Mouse (Mus musculus) lung, postnatal 4 days (tissue): ENCODE data around the gene Ngef.
A peak's percentile ranks its signal among the peaks of the same experiment; 100 is the strongest.

Experiments
- DNase-seq, 2 experiments: peaks; one replicate each; pipeline ENCODE4 v3.0.0; 2021

Ngef gene

DNA sequence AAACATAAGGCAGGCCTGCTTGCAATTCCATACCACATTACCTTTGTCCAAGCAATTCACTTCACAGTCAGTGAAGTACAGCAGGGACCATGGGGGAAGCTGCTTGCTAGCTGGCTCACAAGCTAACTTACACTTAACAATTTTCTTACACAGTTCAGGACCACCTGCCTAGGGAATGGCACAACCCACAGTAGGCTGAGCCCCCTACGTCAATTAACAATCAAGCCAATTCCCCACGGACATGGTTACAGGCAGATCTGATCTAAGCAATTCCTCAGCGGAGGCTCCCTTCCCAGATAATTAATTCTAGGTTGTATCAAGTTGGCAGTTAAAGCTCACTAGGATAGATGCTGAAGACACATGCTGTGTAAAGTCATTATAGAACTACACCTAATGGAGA lies 10.7 kb downstream of the Ngef start:
- DNase-seq, result no peak

DNA sequence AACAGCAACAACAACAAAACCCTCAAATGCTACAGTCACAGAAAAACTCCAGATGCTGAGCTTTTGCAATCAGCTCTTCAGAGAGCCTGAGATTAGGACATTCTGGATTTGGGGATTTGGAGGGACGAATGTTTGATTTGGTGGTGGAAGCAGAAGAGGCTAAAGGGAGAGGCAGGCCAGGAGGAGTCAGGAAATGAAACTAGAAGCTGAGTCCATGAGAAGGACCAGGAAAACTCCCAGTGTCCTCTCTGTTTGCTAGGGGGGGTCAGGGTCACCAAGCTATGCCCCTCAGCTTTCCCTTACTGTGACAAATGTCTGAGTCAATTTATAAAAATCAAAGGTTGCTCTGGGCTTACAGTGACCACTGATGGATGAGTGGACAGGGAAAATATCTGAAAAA lies 20.1 kb downstream of the Ngef start:
- no peak for DNase-seq

DNA sequence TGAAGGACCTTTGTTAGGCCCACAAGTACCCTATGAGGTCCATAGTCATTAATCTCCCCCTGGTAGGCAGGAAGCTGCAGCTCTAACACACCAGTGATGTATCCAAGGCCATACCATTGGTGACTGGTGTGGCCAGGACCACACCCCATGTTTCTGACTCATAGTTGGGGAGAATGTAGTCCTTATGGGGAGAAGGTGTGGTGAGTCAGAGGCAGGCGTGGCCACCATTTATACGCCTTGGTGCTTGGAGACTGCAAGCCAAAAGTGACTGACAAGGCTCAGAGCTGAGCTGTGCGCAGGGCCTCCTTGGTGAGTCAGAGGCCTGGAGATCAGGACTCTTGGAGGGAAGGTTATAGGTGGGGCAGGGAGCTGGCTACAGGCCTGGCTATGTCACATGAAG lies 22.7 kb downstream of the Ngef start:
- no peak for DNase-seq

DNA sequence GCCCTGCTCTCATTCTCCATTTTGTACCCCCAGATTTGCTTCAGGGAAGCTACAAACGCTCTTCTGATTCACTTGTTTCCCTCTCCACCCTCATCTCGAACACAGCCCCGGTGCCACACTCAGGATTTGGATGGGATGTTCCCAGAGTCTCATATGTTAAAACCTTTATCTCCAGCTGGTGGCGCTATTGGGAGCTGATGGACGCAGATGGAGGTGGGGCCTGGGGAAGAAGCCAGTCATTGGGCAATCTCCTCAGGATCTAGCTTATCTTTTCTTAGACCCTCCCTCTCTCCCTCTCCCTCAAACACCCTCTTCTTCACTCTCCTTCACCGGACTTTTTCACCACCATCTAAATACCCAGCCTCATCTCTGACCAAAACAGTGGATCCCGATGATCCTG lies 32.1 kb downstream of the Ngef start:
- peak in 1 of 2 experiments; percentile 53 for DNase-seq

DNA sequence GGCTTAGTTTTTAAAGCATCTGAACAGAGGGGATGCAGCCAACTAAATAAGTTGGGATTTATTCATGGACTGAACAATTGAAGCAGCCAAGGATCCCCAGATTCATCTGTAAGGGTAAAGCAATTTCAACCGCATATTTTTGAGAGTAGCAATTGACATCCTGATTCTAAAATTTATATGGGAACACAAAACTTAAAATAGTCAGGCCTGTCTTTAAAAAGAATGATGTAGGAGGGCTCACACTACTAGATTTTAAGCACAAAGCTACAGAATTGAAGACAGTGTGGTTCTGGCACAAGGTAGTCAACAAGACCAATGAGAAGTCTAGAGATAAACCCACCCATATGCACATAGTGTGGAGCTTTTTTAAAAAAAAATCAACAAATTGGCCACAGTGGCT lies 36.7 kb downstream of the Ngef start:
- no peak for DNase-seq

DNA sequence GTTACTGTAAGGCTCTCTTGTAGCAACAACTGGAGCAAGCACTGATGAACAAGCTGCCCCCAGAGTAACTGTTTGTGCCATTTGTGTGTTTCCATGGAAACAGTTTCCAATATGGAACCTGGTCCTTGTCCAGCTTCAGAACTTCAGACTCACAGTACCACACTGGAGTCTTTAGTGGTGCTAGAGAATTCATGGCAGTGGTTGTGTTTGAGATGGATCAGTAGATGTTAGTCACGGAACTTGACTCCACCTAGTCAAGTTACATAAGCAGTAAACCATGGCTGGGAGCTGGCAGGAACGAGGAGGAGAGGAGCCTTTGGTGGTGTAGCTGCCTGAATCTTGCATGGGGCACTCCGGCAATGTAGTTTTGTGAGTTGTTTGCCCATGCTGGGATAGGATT lies 39.6 kb downstream of the Ngef start:
- no peak for DNase-seq

DNA sequence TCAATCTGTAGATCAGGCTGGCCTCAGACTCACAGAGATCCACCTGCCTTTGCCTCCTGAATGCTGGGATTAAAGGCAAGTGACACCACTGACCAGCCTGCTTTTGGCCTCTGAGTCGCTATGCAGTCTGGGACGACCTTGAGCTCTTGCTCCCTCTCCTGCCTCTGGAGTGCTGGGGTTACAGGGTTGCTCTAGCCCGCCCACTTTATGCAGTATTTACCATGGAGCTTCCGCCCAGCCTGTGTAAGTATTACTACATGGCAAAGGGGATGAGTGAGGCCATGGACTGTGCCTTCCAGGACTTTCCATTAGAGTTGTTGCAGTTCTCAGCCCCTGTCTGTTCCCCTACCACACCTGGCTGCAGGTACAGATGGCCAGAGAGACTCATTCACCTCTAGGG lies 41.3 kb downstream of the Ngef start:
- DNase-seq, result no peak

DNA sequence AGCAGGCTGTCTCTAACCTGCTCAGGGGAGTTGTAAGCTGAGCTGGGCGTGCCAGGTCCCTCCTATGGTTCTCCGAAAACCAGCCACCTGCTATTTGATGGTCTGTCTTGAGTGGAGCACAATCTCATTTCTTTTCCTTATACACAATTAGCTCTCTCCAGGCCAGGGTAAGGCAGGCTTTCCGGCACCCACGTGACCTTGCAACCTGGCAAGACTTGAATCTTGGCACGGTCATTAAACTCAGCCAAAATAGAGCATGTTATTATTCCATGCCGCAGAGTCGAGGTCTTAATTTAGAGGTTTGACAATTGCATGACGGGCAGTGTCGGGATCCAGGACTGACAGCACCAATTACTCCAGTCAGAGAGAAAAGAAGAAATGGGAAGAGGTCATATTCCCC lies 46.5 kb downstream of the Ngef start:
- DNase-seq, result no peak

DNA sequence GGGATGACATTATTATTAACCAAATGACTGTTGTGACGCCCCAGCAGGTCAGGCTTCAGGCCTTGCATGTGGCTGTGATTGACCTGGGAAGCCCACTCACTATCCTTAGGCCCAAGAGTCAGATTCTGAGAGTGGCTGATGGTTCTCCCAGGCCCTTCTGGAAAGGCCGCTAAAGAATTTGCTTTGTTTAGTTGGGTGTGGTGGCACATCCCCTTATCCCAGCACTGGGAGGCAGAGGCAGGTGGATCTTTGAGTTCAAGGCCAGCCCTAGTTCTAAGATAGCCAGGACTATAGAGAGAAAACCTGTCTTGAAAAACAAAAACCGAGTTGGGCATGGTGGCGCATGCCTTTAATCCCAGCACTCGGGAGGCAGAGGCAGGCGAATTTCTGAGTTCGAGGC lies 48.6 kb downstream of the Ngef start:
- no peak for DNase-seq

DNA sequence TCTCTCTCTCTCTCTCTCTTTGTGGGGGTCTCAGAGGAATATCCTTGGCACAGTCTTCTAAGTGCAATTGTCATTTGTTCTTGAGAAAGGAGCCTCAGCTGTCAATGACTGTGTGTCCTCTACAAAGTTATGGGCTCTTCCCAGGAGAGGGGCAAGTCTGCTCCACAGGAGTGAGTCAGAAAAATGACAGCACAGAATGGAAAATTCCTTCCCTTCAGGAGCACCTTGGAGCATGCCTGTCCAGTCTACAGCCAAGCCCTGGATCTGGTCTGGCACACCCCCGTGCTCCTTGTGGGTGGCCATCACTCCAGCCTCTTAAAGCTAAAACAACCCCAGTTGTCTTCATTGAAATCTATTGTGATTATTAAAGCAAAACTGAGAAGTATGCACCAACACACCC lies 52.1 kb downstream of the Ngef start:
- DNase-seq, result no peak

DNA sequence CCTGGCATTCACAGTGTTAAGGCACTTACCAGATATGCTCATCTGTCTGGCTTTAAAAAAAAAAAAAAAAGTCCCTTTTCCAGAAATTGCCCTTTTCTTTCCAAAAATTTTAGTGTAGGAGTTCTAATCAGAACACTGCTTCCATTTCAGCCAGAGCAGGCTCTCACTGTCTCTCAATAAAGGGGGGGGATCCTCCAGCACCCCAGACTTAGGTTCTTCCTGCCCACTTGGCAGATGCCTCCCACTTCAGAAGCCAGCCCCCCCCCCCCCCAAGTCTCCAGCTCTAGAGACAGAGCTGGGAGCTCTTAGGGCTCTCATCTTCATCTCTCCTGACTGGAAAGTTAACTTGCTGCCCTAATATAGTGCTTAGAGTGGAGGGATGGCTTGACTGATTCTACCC lies 53.2 kb downstream of the Ngef start:
- no peak for DNase-seq

DNA sequence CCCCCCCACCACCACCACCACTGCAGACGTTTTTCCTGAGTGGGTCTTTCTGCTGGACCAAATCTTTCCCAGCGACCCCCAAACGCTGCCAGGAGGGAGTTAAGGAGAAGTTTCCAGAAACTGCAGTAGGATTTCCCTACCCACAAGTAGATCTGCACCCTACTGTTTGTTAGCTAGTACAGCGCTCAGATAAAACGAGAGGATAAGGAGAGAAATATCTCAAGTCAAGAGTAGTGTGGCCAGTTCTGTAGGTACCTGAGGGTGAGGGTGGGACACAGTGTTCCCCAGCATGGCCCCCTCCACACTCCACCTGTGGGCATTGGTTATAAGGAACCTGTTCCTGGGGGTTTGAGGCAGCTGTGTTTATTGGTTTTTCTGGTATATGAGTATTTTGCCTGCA lies 62.8 kb downstream of the Ngef start:
- DNase-seq, result no peak

DNA sequence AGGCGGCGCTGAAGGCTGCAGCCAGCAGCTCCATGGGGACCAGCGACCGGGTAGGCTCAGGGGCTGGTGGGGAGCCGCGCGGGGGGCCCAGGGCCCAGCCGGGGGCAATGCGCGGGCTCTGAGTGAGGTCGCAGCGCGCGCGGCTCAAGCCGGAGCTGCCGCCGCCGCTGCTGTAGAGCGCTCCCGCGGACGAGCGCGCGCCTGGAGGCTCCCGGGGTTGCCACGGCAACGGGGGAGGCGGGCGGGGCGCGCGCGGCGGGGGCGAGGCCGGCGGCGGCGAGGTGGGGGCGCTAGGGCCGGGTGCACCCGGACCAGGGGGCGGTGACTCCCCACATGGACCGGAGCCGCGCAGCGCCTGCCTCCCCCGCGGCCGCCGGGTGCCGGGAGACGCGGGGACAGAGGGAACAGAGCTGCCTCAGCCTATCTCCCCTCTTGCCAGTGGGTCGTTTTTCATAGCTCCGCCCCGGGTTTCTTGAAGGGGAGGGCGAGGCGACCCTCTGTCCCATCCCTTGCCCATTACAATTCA lies 63.4 kb downstream of the Ngef start:
- DNase-seq, result peak; percentile 31 to 56

DNA sequence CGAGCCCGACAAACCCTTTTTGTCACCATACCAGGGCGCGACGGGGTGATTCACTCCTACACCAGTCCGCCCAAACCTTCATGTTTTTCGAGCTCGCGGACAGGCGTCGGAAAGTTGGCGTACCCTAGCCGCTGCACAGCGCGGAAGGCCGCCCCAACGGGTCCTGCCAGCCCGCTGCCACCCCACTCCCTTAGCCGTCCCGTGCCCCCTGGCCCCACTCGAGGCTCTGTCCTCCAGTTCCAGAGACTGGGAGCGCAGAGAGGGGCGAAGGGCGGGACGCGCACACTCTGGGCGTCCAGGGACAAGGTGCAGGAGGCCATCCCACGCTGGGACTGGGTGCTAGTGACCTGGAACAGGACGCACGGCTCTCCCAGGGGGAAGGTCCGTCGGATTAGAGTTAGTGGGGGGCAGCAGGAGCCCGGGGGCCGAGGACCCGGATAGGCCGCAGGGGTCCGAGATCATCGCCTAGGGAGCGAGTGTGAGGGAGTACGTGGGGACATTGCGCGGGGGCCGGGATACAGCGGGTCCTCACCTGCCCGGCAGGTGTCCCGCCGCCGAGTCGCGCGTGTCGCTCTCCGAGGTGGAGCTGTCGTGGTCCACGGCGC lies 64.0 kb downstream of the Ngef start, which contains the start of gene Neu2:
Neu2 (plus strand) TSS at position 329 of the 605 bp plus-strand sequence.
- peak in 1 of 2 experiments; percentile 25 for DNase-seq

DNA sequence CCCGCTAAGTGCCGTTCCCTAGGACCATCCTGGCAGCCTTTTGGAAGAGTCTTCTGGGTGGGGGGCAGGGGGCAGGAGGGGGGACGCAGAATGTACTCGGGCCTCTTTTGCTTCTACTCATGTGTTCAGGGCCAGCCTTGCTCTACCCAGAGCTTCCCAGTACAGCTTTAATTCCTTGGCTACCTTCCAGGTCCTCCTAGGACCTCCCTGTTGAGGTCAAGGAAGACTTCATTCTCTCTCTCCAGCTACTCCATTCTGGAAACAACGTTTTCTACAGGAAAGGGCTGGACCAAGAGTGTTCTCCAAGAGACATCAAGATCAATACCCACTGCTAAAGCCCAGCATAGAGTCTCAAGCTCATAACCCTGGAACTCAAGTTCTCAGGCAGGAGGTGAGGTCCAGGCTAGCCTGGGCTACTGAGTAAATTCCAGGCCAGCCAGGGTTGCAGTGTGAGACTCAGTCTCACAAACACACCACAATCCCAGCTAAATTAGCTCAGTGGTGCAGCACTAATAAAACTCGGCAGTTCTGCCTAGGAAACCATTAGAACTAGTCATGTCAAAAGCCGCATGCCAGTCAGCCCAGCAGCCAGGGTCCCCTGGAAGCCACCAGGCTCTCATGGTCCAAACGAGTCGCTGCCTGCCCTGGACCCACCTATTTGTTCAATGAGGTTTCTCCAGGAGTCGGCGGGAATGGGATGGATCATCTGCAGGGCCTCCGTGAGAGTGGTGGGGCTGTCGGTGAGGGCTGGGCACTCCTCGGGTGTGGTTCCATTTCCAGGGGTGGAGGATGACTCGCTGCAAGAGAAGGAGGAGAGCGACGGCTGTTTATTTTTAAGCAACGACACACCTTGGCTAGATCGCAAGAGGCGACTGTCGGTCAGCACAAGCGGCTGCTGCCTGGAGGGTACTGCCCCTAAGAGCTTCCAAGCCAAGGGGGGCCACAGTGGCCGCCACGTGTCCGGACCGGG lies 64.8 kb downstream of the Ngef start:
- no peak for DNase-seq

DNA sequence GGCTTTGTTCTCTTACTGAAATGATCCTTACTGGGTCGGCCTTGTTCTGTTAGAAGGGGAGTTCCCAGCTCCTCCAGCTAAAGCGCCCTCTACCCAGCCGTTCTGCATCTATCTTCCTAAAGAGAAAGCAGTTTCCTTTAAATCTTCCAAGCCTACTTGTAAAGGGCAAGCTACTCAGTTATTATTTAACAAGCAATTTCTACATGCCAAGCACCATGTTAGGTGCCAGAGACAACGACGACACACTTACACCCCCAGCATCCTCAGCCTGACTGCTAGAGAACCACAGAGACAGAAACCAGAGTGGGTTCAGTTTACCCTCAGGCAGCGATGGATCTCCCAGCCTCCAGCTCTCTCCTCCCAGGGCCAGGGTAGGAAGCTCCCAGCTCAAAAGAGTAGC lies 65.8 kb downstream of the Ngef start:
- DNase-seq, result no peak

DNA sequence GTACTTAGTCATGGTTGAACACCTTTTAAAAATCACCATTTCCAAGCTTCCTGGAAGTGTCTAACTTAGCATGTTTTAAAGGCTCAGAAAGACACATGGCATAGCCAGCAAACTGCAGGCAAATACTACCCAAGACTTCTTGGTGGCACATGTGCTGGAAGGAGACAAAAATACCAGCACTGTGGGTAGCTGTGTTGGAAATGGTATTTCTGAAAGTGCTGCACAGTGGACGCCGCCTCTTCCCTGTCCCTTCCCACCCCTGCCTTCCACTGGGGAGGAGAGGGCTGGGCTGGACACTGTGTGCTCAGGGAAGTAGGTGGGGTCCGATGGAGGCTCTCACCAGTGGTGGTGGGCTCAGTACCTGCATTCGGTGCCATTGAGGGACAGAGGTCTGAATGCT lies 68.1 kb downstream of the Ngef start:
- DNase-seq, result no peak

DNA sequence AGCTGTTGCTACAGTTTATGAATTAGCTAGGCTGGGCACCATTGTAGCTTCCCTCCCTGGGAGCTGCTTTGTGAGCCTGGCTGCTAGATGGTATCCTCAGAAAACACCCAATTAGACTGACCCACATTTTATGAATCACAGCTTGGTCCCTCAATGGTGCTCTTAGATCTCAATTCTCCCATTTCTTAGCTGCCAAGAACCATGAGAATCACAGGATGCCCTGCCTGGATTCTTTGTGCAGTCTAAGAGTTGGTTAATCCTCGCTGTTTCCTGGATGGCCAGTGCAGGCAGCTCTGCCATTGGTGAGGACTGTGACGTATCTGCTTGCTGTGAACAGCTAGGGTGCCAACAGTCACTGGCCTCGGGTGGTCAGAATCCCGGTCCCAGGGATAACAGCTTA lies 80.1 kb downstream of the Ngef start:
- no peak for DNase-seq

DNA sequence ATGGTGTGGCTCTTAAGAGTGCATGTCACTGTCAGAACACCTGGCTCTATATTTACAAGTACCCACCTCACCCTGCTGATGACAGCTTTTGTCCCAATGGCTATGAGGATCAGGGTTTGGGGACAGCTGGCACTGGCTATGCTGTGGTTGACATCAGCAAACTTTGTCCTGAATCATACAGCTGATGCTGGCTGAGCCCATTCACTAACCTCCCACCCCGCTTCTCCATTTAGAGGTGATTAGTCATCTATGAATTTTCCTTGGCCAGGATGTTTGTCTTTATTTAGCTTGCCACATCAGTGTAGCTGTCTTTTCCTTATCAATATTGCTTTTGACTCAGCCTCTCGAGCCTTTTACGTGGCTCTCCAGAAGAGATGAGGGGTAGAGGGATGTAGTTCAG lies 81.4 kb downstream of the Ngef start:
- DNase-seq, result no peak

DNA sequence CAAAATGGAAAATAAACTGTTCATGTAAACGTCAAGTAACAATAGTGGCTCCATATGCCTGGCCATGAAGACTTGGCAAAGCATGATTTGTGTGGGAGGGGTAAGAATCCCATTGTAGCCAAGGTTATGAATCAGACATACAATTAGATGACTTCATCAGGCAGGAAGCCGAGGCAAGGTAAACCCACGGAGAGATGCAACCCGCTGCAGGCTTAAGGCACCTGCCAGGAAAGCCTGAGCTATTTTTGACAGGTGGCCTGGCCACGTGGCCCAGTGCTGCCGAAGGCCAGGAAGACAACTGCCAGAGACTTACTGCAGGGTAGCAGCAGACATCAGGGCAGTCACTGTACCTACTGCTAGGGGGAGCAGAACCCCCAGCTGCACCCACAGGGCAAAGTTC lies 87.3 kb downstream of the Ngef start:
- no peak for DNase-seq

DNA sequence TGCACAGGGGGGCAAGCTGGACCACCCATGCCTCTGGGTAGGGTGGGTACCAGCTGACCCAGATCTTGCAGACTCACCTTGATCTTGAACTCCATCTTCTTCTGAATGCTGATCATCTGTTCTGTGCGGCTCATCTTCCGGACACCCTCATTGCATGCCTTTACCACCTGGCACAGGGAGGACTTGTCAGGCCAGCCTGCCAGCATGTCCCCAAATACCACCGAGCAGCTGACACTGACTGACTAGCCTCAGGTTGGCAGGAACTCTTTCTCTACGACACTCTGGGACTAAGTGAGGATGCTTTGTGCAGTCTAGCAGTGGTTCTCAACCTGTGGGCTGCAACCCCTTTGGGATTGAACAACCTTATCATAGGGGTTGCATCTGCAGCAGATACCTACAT lies 91.1 kb downstream of the Ngef start:
- no peak for DNase-seq

DNA sequence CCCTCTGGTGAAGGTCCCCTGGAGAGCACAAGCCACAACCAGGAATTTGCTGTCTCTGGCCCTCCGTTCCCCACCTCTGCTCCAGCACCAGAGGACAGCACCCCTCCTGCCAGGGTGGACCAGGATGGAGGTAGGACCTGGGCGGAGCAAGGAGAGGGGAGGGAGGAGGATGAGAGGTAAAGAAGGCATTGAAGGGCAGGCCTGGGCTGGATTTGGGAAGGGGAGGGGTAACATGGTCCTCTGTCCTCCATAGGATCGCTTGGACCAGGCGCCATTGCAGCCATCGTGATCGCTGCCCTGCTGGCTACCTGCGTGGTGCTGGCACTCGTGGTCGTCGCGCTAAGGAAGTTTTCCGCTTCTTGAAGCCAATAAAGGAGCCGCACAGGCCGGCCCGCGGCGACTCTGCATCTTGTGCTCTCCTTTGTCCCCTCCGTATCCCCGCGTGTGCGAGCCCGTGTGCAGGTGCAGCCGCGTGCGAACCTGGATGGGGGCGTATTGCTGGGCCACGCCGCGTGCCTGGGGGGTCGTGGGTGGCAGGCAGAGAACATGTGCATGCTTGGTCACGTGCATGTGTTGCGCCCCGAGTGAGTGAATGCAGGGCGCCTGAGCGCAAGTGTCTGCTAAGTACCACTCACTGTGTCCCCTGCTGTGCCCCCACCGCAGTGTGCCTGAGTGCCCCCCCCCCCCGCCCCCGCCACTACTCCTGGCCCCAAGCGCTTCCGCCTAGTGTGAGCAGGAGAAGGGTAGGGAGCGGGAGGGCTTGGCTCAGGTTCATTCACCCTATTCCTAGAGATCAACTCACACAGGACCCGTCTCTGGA lies 98.4 kb downstream of the Ngef start:
- no peak for DNase-seq

DNA sequence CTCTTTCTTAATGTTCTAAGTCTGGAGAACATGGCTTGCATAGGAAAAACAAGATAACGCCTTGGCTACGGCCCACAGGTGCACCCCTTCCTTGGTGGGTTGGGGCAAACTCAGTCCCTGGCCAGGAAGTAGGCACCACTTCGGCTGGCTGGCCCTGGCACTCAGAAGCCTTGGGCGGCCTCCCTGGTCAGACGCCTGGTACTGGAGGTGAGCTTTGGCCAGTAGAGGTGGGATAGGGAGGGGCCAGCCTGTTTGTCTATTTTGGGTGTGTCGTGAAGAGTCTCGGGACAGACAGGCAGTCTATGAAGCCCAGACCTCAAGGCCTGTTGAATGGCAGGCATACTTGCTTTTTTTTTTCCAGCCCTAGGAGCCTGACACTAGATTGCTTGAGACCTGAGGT lies 101.1 kb downstream of the Ngef start:
- DNase-seq, result no peak
